Mouse (Mus musculus) brown adipose tissue, adult 24 weeks (tissue): ENCODE data around the gene Rnaset2b. TPM values are rescaled to one million over a fixed set of nuclear protein-coding genes. Genes with fewer than 3 reads are reported as not detected.
"Not testable (repeated sequence)": the region's sequence is repeated elsewhere in the genome, so short reads cannot be mapped to it uniquely, and the experiment has no call there.

Source experiments
- H3K27ac ChIP-seq: fragments of 200-500 bp; replicated peaks from 2 replicates; pipeline ENCODE4 v1.5.1; 2012; ENCODE audit warnings: low read depth, mild to moderate bottlenecking, low read length
- H3K4me1 ChIP-seq: fragments of 200-500 bp; 2 replicates; pipeline ENCODE4 v1.6.1; 2012; ENCODE audit warnings: low read length, mixed read lengths; ENCODE audit not compliant: control insufficient read depth, insufficient read depth, insufficient read length
- H3K4me3 ChIP-seq: fragments of 200-500 bp; 2 replicates; pipeline ENCODE4 v1.5.1; 2012; ENCODE audit warnings: low read depth, mild to moderate bottlenecking, low read length, moderate library complexity; ENCODE audit not compliant: insufficient read depth
- polyA plus RNA-seq: library from polyadenylated mRNA; stranded (reverse); fragments of >200 nt; gene quantifications from 2 replicates; pipeline ENCODE4 v1.2.4, GENCODE M21; 2012; ENCODE audit not compliant: missing spikeins, insufficient read depth, insufficient read length

The Rnaset2b gene
- polyA plus RNA-seq, 1 experiment, result 284 TPM

DNA sequence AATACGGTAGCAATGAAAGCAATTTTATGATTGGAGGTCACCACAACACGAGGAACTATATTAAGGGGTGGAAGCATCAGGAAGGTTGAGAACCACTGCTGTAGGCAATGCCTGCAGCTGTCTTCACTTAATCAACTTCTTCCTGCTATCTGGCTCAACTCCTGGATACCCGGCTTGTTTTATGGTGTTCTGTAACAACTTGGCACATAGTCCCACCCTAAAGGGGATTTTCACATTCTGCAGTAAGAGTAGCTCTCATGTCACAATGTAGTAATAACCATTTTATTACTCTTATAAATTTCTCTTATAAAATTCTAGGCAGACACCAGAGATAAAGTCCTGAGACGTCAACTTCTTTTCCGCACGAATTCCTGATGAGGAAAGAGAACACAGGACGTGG lies 39.0 kb downstream of the Rnaset2b start:
- H3K4me1 ChIP-seq, H3K27ac ChIP-seq, H3K4me3 ChIP-seq: not testable (repeated sequence)

DNA sequence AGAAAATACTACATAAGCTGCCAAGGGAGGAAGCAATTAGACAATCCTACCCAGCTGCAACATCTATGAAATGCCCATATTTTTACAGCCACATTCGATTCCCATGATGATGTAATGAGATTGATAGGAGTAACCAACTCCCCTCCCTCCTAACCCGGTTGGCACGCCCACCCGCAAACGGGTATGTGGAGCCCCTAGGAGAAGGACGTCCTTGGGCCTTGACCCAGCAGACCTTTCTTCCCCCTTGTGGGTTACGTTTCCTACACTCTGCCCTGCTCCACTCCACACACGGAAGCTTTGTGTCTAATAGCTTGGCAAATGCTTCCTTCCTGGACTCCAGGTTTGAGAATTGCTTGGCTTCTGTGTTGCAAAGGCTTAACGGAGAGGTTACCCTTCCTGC lies 39.5 kb downstream of the Rnaset2b start:
- not testable (repeated sequence) for H3K4me3 ChIP-seq, H3K27ac ChIP-seq, H3K4me1 ChIP-seq

DNA sequence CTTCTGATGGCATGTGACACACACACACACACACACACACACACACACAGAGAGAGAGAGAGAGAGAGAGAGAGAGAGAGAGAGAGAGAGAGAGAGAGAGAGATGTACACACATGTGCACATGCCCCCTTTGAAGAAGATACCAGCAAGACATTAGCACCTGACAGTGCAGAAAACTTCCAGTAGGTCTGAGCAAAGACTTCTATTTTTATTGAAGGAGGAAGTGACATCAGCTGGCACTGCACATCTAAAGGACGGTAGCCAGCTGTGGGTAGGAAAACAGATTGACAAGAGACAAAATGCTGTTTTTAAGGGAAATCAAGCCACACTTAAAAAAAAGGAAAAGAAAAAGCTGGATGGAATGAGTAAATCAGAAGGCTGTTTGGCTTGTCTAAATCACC lies 43.8 kb downstream of the Rnaset2b start:
- H3K4me1 ChIP-seq, H3K27ac ChIP-seq, H3K4me3 ChIP-seq: not testable (repeated sequence)

DNA sequence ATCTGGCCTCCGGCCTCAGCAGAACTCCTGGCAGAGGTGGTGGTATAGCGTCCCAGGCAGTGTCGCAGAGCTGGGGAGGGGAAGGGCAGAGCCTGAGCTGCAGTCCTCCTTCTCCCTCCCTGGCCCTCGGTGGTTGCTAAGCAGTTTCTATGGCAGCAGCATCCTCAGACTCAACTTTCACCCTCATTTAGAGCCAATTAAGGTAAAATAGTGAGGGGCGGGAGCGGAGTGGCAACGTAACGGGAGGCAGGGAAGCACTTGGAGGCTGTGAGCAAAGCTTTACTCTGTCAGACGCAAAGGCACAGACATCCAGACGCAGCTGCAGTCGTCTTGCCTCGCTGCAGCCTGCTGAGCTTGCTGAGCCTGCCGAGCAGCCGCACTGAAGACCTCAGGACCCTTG lies 54.8 kb downstream of the Rnaset2b start, which contains the start of gene Gm1604a:
Gene Gm1604a (plus strand): TSS at position 312 of the 400 bp plus-strand sequence.
- not testable (repeated sequence) for H3K4me1 ChIP-seq, H3K4me3 ChIP-seq

DNA sequence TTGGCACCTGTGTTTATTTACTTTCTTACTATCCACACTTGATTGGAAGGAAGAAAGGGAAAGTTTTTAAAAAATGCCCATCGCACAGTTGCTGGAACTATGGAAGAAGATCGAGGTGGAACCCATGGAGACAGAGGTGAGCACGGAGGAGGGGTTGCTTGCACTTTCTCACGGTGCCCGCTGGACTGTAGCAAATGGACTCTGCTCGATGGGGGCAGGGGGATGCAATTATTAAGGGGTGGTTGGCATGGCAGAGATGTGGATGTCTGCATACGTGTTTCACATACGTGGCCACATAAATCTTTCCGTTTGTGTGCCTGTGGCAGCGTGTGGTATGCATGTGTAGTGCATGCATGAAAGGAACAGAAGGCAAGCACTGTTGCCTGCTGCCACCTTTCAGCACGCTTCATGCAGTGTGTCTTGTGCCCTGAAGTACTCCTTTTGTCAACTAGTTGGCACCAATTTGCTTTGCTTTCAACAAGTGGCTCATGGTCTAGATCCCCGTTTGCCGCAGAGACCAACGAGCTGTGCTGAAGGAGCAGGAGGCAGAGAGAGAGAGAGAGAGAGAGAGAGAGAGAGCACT lies 55.4 kb downstream of the Rnaset2b start:
- H3K4me1 ChIP-seq, H3K27ac ChIP-seq, H3K4me3 ChIP-seq: not testable (repeated sequence)

More for the DNA sequence above, 54.8 kb downstream of the Rnaset2b start, which contains the start of gene Gm1604a:
- H3K27ac ChIP-seq, result not testable (repeated sequence)

DNA sequence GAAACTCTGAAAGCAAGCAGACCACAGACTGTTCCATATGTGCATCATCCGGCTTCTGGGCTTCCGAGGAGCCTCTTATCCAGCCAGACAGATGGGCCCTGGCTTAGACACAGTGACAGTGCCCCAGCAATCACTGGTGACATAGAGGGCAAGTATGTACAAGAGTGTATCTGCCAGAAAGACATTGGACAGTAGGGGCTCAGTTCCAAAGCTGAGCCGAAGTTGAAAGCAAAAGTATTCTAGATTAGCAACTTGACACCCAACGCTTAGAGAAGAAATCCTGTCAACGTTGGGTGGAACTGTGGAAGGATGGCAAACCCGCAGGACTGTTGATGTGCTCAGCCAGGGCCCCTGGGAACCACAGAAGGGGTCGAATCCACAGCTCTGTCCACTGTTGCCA lies 59.8 kb downstream of the Rnaset2b start:
- not testable (repeated sequence) for H3K4me3 ChIP-seq, H3K4me1 ChIP-seq, H3K27ac ChIP-seq

DNA sequence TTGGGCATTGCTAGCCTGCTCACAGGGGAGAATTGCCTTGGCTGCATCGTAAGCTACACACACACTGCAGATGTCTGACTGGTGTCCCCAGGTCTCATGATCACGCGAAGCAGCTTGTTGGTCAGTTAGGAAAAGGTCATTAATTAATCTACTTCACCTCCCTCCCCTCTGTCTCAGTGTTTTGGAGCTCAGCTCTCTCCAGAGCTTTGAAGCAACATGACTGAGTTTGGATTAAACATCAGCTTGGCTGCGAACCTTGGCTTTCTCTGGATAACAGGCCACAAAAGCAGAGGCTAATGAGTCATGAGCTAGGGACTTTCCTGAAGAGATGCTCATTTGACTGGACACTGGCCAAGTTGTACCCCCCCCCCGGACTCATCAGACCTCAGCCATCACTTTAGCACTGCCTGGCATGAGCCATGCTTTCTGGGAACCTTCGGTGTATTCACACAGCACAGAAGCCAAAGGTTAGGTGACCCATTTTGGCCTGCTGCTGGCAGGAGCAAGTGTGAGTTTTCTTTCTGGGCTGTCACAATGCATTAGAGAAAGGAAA lies 60.3 kb downstream of the Rnaset2b start:
- not testable (repeated sequence) for H3K4me3 ChIP-seq, H3K4me1 ChIP-seq, H3K27ac ChIP-seq

DNA sequence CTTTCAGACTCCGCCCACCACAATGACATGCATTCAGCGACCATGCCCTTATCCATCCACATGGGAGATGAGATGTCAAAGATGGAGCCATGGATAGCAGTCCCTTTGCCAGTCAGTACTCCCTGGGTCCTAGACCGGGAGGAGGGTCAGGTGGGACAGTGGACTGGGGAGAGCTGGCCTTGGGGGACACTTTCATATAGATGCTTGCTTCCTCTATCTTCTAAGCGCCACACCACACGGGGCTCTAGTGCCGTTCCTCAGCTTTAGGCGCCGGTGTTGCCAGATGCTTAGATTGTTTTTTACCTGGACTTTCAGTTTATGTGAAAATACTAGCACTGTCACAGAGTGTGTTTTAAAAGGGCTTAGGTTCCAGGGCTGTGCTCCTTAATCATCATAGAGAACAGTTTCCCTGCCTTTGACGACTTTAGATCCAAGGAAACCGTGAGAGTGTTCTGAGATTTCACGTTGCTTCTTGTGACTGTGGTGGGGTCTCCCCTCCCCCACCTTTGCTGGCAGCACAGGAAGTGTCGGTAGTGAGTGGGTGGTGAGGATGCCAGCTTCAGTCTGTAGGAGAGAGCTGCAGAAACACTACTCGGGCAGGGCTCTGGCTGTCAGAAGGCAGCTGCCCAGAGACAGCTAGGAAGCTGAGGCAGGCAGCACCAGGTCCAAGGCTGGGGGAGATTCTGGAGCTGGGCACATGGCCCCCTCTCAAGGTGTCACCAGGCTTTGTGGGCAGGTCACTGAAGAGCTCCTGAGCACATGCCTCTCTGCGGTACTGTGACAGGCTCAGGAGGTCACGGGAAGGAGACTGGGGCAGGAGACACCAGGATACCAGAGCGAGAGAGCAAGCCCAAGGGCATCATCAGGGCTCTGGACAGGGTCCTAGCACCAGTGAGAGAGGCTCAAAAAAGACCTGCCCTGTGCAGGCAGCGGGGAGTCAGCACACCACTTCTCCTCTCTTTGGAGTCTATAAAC lies 63.0 kb downstream of the Rnaset2b start:
- H3K4me1 ChIP-seq, H3K27ac ChIP-seq, H3K4me3 ChIP-seq: not testable (repeated sequence)

Other genes with a start within 250 kb of the Rnaset2b start
- 3.0 and 3.6 TPM in 2 replicates for gene Ezr, start 187.8 kb upstream of the Rnaset2b start, polyA plus RNA-seq
- gene Rsph3b, start 22.0 kb upstream of the Rnaset2b start, polyA plus RNA-seq, result 68.1 and 82.4 TPM in 2 replicates
- 9.7 and 11.1 TPM in 2 replicates for gene Tagap1, start 9.5 kb upstream of the Rnaset2b start, polyA plus RNA-seq
- not detected in 2 replicates for gene Gm49721, start 8.3 kb downstream of the Rnaset2b start, polyA plus RNA-seq
- gene Gm1604a, start 54.9 kb downstream of the Rnaset2b start, polyA plus RNA-seq, result not detected in 2 replicates
- gene Rps6ka2, start 199.5 kb downstream of the Rnaset2b start, polyA plus RNA-seq, result 1.3 and 2.2 TPM in 2 replicates